Mouse (Mus musculus) right cerebral cortex, postnatal 4 days (tissue): ENCODE measurements around the gene Pick1.

ENCODE experiments used
- DNase-seq: peaks from one replicate; pipeline ENCODE4 v3.0.0-alpha.2; 2022

Gene Pick1

GRCm38 (mm10) chr15:79235268-79235667, 6.3 kb downstream of the Pick1 start:
- no peak for DNase-seq

- no peak for DNase-seq
Measured at GRCm38 (mm10) chr15:79238036-79238435, 9.1 kb downstream of the Pick1 start.

GRCm38 (mm10) chr15:79242574-79243233, 13.7 kb downstream of the Pick1 start:
- no peak for DNase-seq

GRCm38 (mm10) chr15:79243234-79244042, 14.5 kb downstream of the Pick1 start:
- peak; percentile 99 for DNase-seq

- DNase-seq, result no peak
Measured at GRCm38 (mm10) chr15:79244071-79244893, 15.3 kb downstream of the Pick1 start.

- DNase-seq, result no peak
Measured at GRCm38 (mm10) chr15:79245321-79245720, 16.3 kb downstream of the Pick1 start.

GRCm38 (mm10) chr15:79250236-79250635, 21.3 kb downstream of the Pick1 start:
- DNase-seq, result no peak

- DNase-seq, result no peak
Measured at GRCm38 (mm10) chr15:79251168-79251567, 22.2 kb downstream of the Pick1 start.

- DNase-seq, result peak; percentile 44
Measured at GRCm38 (mm10) chr15:79251781-79252491, 23.0 kb downstream of the Pick1 start.

GRCm38 (mm10) chr15:79252580-79252979, 23.6 kb downstream of the Pick1 start:
- no peak for DNase-seq

- no peak for DNase-seq
Measured at GRCm38 (mm10) chr15:79254661-79255060, 25.7 kb downstream of the Pick1 start, which contains the start of gene Slc16a8. Slc16a8 (minus strand) TSS chr15:79254761.

GRCm38 (mm10) chr15:79258521-79258920, 29.5 kb downstream of the Pick1 start:
- DNase-seq, result no peak

- DNase-seq, result peak; percentile 56
Measured at GRCm38 (mm10) chr15:79261095-79261725, 32.2 kb downstream of the Pick1 start.

GRCm38 (mm10) chr15:79261757-79262156, 32.8 kb downstream of the Pick1 start:
- DNase-seq, result no peak

- DNase-seq, result no peak
Measured at GRCm38 (mm10) chr15:79262375-79262774, 33.4 kb downstream of the Pick1 start.

- no peak for DNase-seq
Measured at GRCm38 (mm10) chr15:79262786-79263309, 33.9 kb downstream of the Pick1 start.

- no peak for DNase-seq
Measured at GRCm38 (mm10) chr15:79263726-79264125, 34.8 kb downstream of the Pick1 start.

GRCm38 (mm10) chr15:79265384-79265783, 36.4 kb downstream of the Pick1 start:
- no peak for DNase-seq

GRCm38 (mm10) chr15:79268521-79268920, 39.5 kb downstream of the Pick1 start:
- DNase-seq, result no peak

- peak; percentile 59 for DNase-seq
Measured at GRCm38 (mm10) chr15:79270317-79271123, 41.5 kb downstream of the Pick1 start.
